Mouse (Mus musculus): ENCODE measurements at regions not wholly inside any gene's neighbourhood (a gene's known extent, or its start where the extent isn't known, plus 50 kb on each side); places are given as distances from the start of the nearest gene placed in this dataset.

DNA sequence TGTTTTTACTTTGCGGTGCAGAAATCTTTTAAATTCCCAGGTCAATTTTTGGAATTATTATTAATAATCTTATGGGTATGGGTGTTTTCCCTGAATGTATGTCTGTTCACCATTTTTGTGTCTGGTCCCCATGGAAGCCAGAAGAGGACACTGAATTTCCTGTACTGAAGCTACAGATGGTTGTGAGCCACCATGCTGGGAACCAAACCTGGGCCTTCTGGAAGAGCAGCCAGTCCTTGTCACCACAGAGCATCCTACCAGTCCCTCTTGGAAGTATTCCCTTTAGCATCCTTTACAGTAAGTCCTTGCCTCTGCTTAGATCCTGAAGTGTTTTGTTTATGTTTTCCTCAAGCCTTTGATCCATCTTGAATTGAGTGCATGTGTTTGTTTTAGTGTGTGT, 60.7 kb upstream of the Tcf12 start:
- Histone ChIP-seq H3K27me3 (ENCODE audit: control insufficient read depth, insufficient read depth, low read length) (no peaks in the 10 kb centered on the region), H3K4me1 (ENCODE audit: control insufficient read depth, insufficient read depth, low read length) (peaks cover 9% of the 10 kb centered on the region; the same call in 1 of the 2 replicates), H3K27ac (replicated peaks; ENCODE audit: low read depth, low read length) (no peak overlapping the region), H3K9me3 (ENCODE audit: control insufficient read depth, low read length) (no peaks in the 10 kb centered on the region), H3K4me3 (replicated peaks; ENCODE audit: low read length) (no peak overlapping the region), H3K9ac (ENCODE audit: low read depth, low read length, severe bottlenecking) (no peak overlapping the region), H3K4me2 (replicated peaks; ENCODE audit: low read depth, low read length, severe bottlenecking) (no peak overlapping the region), H3K36me3 (ENCODE audit: control insufficient read depth, insufficient read depth, low read length) (no peaks in the 10 kb centered on the region)
- ATAC-seq (ENCODE audit: low FRiP score, low read depth) = no peak
- WGBS = 91% methylated on average over 1 of the region's 1 CpGs
- no peak for TF ChIP-seq POLR2A (IDR thresholded peaks at IDR 0.05; ENCODE audit: borderline replicate concordance, extremely low read depth, insufficient read depth, insufficient read length)
- no peak for DNase-seq (ENCODE audit: low spot score)

DNA sequence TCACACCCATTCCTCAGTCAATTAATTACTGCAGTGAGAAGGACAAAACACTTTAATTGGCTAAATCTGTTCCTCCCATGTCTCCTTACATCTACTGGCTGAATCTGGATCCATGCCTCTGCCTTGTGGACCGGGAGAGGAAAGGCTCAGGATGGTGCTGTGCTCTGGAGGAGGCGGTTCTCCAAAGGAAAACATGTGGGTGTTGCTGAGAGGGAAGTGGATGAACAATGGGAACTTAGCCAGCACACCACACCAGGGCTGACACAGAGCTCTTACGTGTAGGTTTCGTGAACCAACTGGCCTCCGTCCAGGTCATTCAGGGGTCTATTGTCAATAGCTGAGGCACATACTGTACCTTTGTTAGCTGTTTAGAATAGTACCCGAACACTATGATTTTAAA, 69.3 kb upstream of the Tcf12 start:
- Histone ChIP-seq H3K36me3 (ENCODE audit: control insufficient read depth, insufficient read depth, low read length) (no peaks in the 10 kb centered on the region), H3K4me3 (replicated peaks; ENCODE audit: low read length) (no peak overlapping the region), H3K4me2 (replicated peaks; ENCODE audit: low read depth, low read length, severe bottlenecking) (no peak overlapping the region), H3K27me3 (ENCODE audit: control insufficient read depth, insufficient read depth, low read length) (no peaks in the 10 kb centered on the region), H3K9me3 (ENCODE audit: control insufficient read depth, low read length) (no peaks in the 10 kb centered on the region), H3K27ac (replicated peaks; ENCODE audit: low read depth, low read length) (no peak overlapping the region), H3K4me1 (ENCODE audit: control insufficient read depth, insufficient read depth, low read length) (0 out of 2 replicates have a peak, but pooled peaks cover 3% of the 10 kb centered on the region), H3K9ac (ENCODE audit: low read depth, low read length, severe bottlenecking) (no peak overlapping the region)
- TF ChIP-seq POLR2A (IDR thresholded peaks at IDR 0.05; ENCODE audit: borderline replicate concordance, extremely low read depth, insufficient read depth, insufficient read length) = no peak
- DNase-seq (ENCODE audit: low spot score) (no peak), ATAC-seq (ENCODE audit: low FRiP score, low read depth) (no peak)
- 70% methylated on average over 6 of the region's 6 CpGs for WGBS

DNA sequence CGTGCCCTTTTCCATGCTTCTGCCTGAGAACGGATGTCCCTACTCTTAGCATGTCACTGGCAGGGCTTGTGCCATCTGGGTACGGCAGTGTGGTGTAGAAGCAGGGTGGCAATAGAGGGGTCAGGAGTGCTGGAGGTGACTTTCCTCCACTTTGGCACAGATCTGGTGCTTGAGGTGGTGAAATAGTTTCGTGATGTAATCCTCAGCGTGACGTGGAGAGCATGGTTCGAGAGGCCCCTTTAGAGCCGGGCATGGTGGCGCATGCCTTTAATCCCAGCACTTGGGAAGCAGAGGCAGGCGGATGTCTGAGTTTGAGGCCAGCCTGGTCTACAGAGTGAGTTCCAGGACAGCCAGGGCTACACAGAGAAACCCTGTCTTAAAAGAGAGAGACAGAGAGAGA, 71.7 kb upstream of the Tcf12 start:
- 94% methylated on average over 10 of the region's 10 CpGs for WGBS
- no peak overlapping the region for H3K27ac ChIP-seq (replicated peaks; ENCODE audit: low read depth, low read length)
- no peak for TF ChIP-seq POLR2A (IDR thresholded peaks at IDR 0.05; ENCODE audit: borderline replicate concordance, extremely low read depth, insufficient read depth, insufficient read length)
- H3K9me3 ChIP-seq (ENCODE audit: control insufficient read depth, low read length) = no peaks in the 10 kb centered on the region
- no peaks in the 10 kb centered on the region for H3K36me3 ChIP-seq (ENCODE audit: control insufficient read depth, insufficient read depth, low read length)
- H3K4me2 ChIP-seq (replicated peaks; ENCODE audit: low read depth, low read length, severe bottlenecking) = no peak overlapping the region
- no peaks in the 10 kb centered on the region for H3K27me3 ChIP-seq (ENCODE audit: control insufficient read depth, insufficient read depth, low read length)
- H3K9ac ChIP-seq (ENCODE audit: low read depth, low read length, severe bottlenecking) = no peak overlapping the region
- no peak for DNase-seq (ENCODE audit: low spot score)
- no peak for ATAC-seq (ENCODE audit: low FRiP score, low read depth)
- H3K4me3 ChIP-seq (replicated peaks; ENCODE audit: low read length) = no peak overlapping the region
- 0 out of 2 replicates have a peak, but pooled peaks cover 3% of the 10 kb centered on the region for H3K4me1 ChIP-seq (ENCODE audit: control insufficient read depth, insufficient read depth, low read length)

DNA sequence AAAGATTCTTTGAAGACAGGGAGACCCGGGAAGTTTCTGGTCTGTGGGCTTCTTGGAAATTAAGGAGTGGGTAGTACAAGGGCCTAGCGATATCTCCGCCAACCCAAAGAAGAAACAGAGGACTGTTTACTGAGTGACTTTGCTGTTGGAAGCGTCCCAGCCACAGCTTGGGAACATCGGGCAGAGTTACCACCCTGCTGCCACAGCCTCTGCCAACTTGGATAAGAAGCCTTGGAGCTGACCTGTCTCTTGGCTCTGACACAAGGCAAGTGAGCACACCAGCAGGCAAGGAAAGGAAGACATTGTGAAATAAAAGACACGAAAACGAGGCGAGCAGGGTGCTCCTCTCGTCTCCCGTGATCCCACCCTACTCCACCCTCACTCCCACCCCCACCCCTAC, 72.3 kb upstream of the Tcf12 start:
- Histone ChIP-seq H3K27ac (replicated peaks; ENCODE audit: low read depth, low read length) (no peak overlapping the region), H3K27me3 (ENCODE audit: control insufficient read depth, insufficient read depth, low read length) (no peaks in the 10 kb centered on the region), H3K4me1 (ENCODE audit: control insufficient read depth, insufficient read depth, low read length) (0 out of 2 replicates have a peak, but pooled peaks cover 3% of the 10 kb centered on the region), H3K9me3 (ENCODE audit: control insufficient read depth, low read length) (no peaks in the 10 kb centered on the region), H3K9ac (ENCODE audit: low read depth, low read length, severe bottlenecking) (no peak overlapping the region), H3K36me3 (ENCODE audit: control insufficient read depth, insufficient read depth, low read length) (no peaks in the 10 kb centered on the region), H3K4me3 (replicated peaks; ENCODE audit: low read length) (no peak overlapping the region), H3K4me2 (replicated peaks; ENCODE audit: low read depth, low read length, severe bottlenecking) (no peak overlapping the region)
- no peak for DNase-seq (ENCODE audit: low spot score)
- 85% methylated on average over 10 of the region's 10 CpGs for WGBS
- ATAC-seq (ENCODE audit: low FRiP score, low read depth) = no peak
- TF ChIP-seq POLR2A (IDR thresholded peaks at IDR 0.05; ENCODE audit: borderline replicate concordance, extremely low read depth, insufficient read depth, insufficient read length) = no peak

DNA sequence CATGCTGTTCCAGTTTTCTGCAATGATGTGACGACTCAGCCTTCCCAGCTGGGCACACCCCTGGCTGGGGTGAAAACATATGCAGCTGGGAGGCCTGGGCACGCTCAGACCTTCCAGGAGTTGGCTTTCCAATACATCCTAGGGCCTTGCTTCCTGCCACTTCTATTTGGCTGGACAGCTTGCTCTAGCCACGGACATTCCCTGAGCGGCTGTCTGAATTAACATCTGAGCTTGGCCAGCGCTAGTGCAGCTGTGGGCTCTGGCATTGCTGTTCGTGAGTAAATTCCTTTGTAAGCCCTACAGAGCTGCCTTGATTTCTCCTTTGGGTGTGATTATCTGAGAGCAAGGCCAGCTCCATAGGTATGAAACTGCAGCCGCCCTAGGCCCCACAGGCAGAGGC, 78.2 kb upstream of the Tcf12 start:
- no peak for TF ChIP-seq POLR2A (IDR thresholded peaks at IDR 0.05; ENCODE audit: borderline replicate concordance, extremely low read depth, insufficient read depth, insufficient read length)
- Histone ChIP-seq H3K36me3 (ENCODE audit: control insufficient read depth, insufficient read depth, low read length) (no peaks in the 10 kb centered on the region), H3K27me3 (ENCODE audit: control insufficient read depth, insufficient read depth, low read length) (no peaks in the 10 kb centered on the region), H3K4me2 (replicated peaks; ENCODE audit: low read depth, low read length, severe bottlenecking) (no peak overlapping the region), H3K9ac (ENCODE audit: low read depth, low read length, severe bottlenecking) (no peak overlapping the region), H3K4me1 (ENCODE audit: control insufficient read depth, insufficient read depth, low read length) (no peaks in the 10 kb centered on the region), H3K9me3 (ENCODE audit: control insufficient read depth, low read length) (no peaks in the 10 kb centered on the region), H3K27ac (replicated peaks; ENCODE audit: low read depth, low read length) (no peak overlapping the region), H3K4me3 (replicated peaks; ENCODE audit: low read length) (no peak overlapping the region)
- DNase-seq (ENCODE audit: low spot score) (peak; percentile 53), ATAC-seq (ENCODE audit: low FRiP score, low read depth) (peak; percentile 57)
- WGBS = 43% methylated on average over 7 of the region's 7 CpGs

DNA sequence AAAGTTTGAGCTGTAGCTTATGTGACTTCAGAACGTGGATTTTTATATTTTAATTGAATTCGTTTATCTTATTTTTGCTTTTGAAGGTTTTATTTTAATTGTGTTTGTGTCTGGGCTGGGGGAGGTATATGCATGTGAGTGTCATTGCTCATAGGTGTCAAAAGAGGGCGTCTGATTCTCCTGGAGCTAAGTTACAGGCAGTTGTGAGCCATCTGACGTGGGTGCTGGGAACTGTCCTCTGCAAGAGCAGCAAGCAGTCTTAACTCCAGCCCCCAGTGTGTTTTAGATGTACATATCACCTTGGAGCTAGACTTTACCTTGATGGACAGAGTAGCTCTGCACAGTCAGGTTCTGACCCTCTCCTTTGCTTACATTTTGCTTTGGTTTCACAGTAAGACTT, 79.0 kb upstream of the Tcf12 start:
- no peaks in the 10 kb centered on the region for H3K36me3 ChIP-seq (ENCODE audit: control insufficient read depth, insufficient read depth, low read length)
- no peak overlapping the region for H3K4me2 ChIP-seq (replicated peaks; ENCODE audit: low read depth, low read length, severe bottlenecking)
- no peaks in the 10 kb centered on the region for H3K27me3 ChIP-seq (ENCODE audit: control insufficient read depth, insufficient read depth, low read length)
- 79% methylated on average over 4 of the region's 4 CpGs for WGBS
- no peaks in the 10 kb centered on the region for H3K4me1 ChIP-seq (ENCODE audit: control insufficient read depth, insufficient read depth, low read length)
- no peak for DNase-seq (ENCODE audit: low spot score)
- ATAC-seq (ENCODE audit: low FRiP score, low read depth) = no peak
- H3K27ac ChIP-seq (replicated peaks; ENCODE audit: low read depth, low read length) = no peak overlapping the region
- H3K9me3 ChIP-seq (ENCODE audit: control insufficient read depth, low read length) = no peaks in the 10 kb centered on the region
- H3K9ac ChIP-seq (ENCODE audit: low read depth, low read length, severe bottlenecking) = no peak overlapping the region
- H3K4me3 ChIP-seq (replicated peaks; ENCODE audit: low read length) = no peak overlapping the region
- TF ChIP-seq POLR2A (IDR thresholded peaks at IDR 0.05; ENCODE audit: borderline replicate concordance, extremely low read depth, insufficient read depth, insufficient read length) = no peak
